Mouse (Mus musculus) thymus, adult 2 months (tissue): Measurements from ENCODE around the gene Lipt1.

Experiments used
- CTCF ChIP-seq: fragments of 200-500 bp; IDR thresholded peaks from 2 replicates; pipeline ENCODE4 v1.5.1; 2012; ENCODE audit warnings: mild to moderate bottlenecking, control low read depth, low read length, moderate library complexity, borderline replicate concordance; ENCODE audit not compliant: control insufficient read depth, poor library complexity, insufficient read depth; ENCODE audit errors: extremely low read depth
- POLR2A ChIP-seq: fragments of 200-500 bp; IDR thresholded peaks from 2 replicates; pipeline ENCODE4 v1.6.1; 2012; ENCODE audit warnings: mild to moderate bottlenecking, low read length, control low read depth, moderate library complexity; ENCODE audit not compliant: control insufficient read depth, poor library complexity, insufficient read depth; ENCODE audit errors: extremely low read depth

GRCm38 (mm10) chr1:37903178-37903577 lies 31.6 kb downstream of the Lipt1 start:
- TF ChIP-seq CTCF = no peak
- no peak for TF ChIP-seq POLR2A
